Mouse (Mus musculus) lung, postnatal 0 days (tissue): ENCODE measurements around the gene Ror1.

ENCODE experiments used
- CTCF ChIP-seq: IDR thresholded peaks from 2 replicates; pipeline ENCODE4 v1.5.1; 2016; ENCODE audit warnings: antibody characterized with exemption, mild to moderate bottlenecking
- EP300 ChIP-seq: IDR thresholded peaks from 2 replicates; pipeline ENCODE4 v1.6.1; 2016; ENCODE audit warnings: antibody characterized with exemption, mild to moderate bottlenecking, control low read depth

DNA sequence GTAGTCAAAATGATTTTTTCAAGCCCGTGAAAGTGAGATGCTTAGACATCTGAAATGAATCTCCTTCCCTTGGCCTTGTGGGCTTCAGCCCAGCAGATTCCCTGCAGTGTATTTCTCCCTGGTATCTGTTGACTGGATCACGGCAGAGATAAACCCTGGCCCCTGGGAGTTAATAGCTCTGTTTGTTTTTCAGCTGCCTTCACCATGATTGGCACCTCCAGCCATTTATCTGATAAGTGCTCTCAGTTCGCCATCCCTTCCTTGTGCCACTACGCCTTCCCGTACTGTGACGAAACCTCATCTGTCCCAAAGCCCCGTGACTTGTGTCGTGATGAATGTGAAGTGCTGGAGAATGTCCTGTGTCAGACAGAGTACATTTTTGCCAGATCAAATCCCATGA lies 313.9 kb downstream of the Ror1 start:
- TF ChIP-seq CTCF (no peak), EP300 (no peak)
